Mouse (Mus musculus): ENCODE measurements around the gene Kxd1. TPM values are rescaled to one million over a fixed set of nuclear protein-coding genes. Genes with fewer than 3 reads are reported as not detected.
A peak's percentile ranks its signal among the peaks of the same experiment; 100 is the strongest.

Gene Kxd1
- polyA plus RNA-seq, 1 experiment from 2014 or later = 36.2 TPM

GRCm38 (mm10) chr8:70490880-70491495, 36.8 kb downstream of the Kxd1 start:
- no peak for DNase-seq
- 4% methylated on average over 20 of the region's 20 CpGs for whole genome bisulfite sequencing (ENCODE audit: insufficient replicate concordance)
- ATAC-seq (ENCODE audit: low read depth) = no peak

GRCm38 (mm10) chr8:70490061-70490879, 37.5 kb downstream of the Kxd1 start:
- Histone ChIP-seq H3K27ac (no peak overlapping the region), H3K9me3 (replicated peaks) (no peaks in the 10 kb centered on the region), H3K4me2 (no peak overlapping the region), H3K27me3 (peaks cover 100% of the 10 kb centered on the region), H3K9ac (no peak overlapping the region), H3K4me1 (replicated peaks) (peaks cover 40% of the 10 kb centered on the region), H3K4me3 (replicated peaks) (no peak overlapping the region), H3K36me3 (no peaks in the 10 kb centered on the region)
- DNase-seq (no peak), ATAC-seq (ENCODE audit: low read depth) (no peak)
- WGBS (ENCODE audit: insufficient replicate concordance) = 12% methylated on average over 10 of the region's 10 CpGs

More at GRCm38 (mm10) chr8:70490880-70491495, 36.8 kb downstream of the Kxd1 start:
- Histone ChIP-seq H3K4me2 (no peak overlapping the region), H3K4me3 (replicated peaks) (no peak overlapping the region), H3K9me3 (replicated peaks) (no peaks in the 10 kb centered on the region), H3K9ac (no peak overlapping the region), H3K4me1 (replicated peaks) (peaks cover 47% of the 10 kb centered on the region), H3K27ac (no peak overlapping the region), H3K27me3 (peaks cover 100% of the 10 kb centered on the region), H3K36me3 (no peaks in the 10 kb centered on the region)

DNA sequence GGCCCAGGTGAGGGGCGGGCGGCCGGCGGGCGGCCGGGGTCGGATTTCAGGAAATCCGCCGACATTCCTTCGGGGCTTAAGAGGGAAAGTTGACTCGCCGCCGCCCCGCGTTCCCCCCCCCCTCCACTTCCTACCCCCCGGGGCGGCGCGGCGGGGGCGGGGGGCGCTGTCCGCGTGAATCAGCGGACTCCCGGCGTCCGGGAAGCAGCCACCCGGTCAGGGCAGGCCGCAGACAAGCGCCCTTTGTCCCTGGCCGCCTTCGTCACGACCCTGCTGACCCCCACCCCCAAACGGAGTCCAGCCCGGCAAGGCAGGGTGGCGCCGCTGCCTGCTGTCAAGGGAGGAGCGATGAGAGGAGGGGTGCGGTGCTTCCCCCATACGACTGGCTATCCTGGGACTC, 38.2 kb downstream of the Kxd1 start:
- peak overlapping the region; percentile 39 for H3K4me3 ChIP-seq (replicated peaks)
- no peaks in the 10 kb centered on the region for H3K9me3 ChIP-seq (replicated peaks)
- H3K36me3 ChIP-seq = no peaks in the 10 kb centered on the region
- WGBS (ENCODE audit: insufficient replicate concordance) = 3% methylated on average over 39 of the region's 41 CpGs
- DNase-seq (no peak), ATAC-seq (ENCODE audit: low read depth) (no peak)
- peaks cover 40% of the 10 kb centered on the region for H3K4me1 ChIP-seq (replicated peaks)
- peaks cover 100% of the 10 kb centered on the region for H3K27me3 ChIP-seq
- peak overlapping the region; percentile 50 for H3K4me2 ChIP-seq
- no peak overlapping the region for H3K27ac ChIP-seq
- no peak overlapping the region for H3K9ac ChIP-seq

DNA sequence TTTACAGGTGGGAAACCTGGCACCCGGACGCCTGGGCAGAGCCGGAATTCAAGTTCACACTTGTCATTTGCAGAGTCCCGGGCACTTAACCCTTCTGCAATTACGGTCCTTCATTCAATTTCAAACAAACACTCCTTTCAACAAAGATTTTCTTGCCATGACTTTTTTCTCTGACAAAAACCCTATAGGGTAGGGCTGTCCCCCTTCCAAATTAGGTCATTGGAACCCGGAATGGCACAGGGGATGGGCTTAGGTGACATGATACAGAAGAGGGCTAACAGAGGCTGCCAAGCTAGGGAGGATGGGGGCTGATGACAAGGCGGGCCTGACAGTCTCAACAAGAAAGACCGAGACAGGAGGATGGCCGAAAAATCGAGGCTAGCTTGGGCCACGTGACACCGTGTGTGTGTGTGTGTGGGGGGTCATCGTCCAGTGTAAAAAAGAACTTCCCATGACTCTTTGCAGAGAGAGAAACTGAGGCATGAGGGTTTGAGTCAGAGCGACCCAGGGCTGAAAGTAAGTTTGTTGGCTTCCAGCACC, 38.8 kb downstream of the Kxd1 start:
- Histone ChIP-seq H3K4me1 (replicated peaks) (peaks cover 40% of the 10 kb centered on the region), H3K27ac (no peak overlapping the region)

GRCm38 (mm10) chr8:70487993-70488796, 39.6 kb downstream of the Kxd1 start:
- Histone ChIP-seq H3K4me2 (peak overlapping the region; percentile 55), H3K4me3 (replicated peaks) (peak overlapping the region; percentile 38), H3K9me3 (replicated peaks) (no peaks in the 10 kb centered on the region), H3K27me3 (peaks cover 100% of the 10 kb centered on the region), H3K9ac (no peak overlapping the region; the same call in 1 of the 2 replicates), H3K27ac (no peak overlapping the region), H3K4me1 (replicated peaks) (peaks cover 34% of the 10 kb centered on the region), H3K36me3 (no peaks in the 10 kb centered on the region)
- WGBS (ENCODE audit: insufficient replicate concordance) = 4% methylated on average over 55 of the region's 55 CpGs
- ATAC-seq (ENCODE audit: low read depth) (peak; percentile 40; the same call in 1 of the 2 replicates), DNase-seq (no peak)

More for the DNA sequence above, 38.8 kb downstream of the Kxd1 start:
- Histone ChIP-seq H3K4me2 (peak overlapping the region; percentile 55), H3K9me3 (replicated peaks) (no peaks in the 10 kb centered on the region), H3K4me3 (replicated peaks) (peak overlapping the region; percentile 39), H3K9ac (no peak overlapping the region), H3K36me3 (no peaks in the 10 kb centered on the region), H3K27me3 (peaks cover 100% of the 10 kb centered on the region)
- no peak for DNase-seq
- 3% methylated on average over 14 of the region's 14 CpGs for WGBS (ENCODE audit: insufficient replicate concordance)
- no peak for ATAC-seq (ENCODE audit: low read depth)

DNA sequence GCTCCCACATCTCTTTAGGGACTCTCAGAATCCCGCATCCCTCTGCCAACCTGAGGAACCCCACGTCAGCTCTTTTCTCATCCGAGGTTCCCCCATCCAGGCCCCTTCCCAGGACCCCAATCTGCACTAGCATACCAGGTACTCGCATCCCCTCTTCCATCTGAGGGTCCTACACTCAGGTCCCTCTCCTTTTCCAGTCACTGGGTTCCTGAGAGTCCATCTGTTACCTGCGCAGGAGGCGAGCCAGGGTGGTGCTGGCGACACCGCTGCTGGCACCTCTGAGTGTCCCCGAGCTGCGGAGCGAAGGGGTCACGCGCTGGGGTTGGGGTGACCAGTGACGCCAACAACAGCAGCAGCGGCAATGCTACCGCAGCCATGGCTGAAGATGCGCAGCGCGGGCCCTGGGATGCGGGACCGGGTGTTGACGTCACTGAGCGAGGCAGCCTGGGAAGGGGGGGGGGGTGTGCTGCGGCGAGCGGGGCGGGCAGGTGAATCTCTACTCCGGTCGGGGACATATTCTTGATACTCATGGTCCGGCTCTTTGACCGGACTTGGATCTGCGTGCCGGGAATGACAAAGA, 40.7 kb downstream of the Kxd1 start, which contains the start of gene Tmem59l:
TSS of gene Tmem59l (minus strand) at position 418 of the 580 bp plus-strand sequence.
- Histone ChIP-seq H3K27ac (no peak within 1 kb of the TSS), H3K36me3 (no peaks in the 10 kb centered on the region), H3K4me2 (peak within 1 kb of the TSS; percentile 55), H3K4me3 (replicated peaks) (peak within 1 kb of the TSS; percentile 38), H3K27me3 (peaks cover 100% of the 10 kb centered on the region), H3K9ac (no peak within 1 kb of the TSS), H3K9me3 (replicated peaks) (no peaks in the 10 kb centered on the region), H3K4me1 (replicated peaks) (peaks cover 23% of the 10 kb centered on the region)
- DNase-seq = no peak
- 15% methylated on average over 33 of the region's 33 CpGs for WGBS (ENCODE audit: insufficient replicate concordance)
- no peak for ATAC-seq (ENCODE audit: low read depth)

DNA sequence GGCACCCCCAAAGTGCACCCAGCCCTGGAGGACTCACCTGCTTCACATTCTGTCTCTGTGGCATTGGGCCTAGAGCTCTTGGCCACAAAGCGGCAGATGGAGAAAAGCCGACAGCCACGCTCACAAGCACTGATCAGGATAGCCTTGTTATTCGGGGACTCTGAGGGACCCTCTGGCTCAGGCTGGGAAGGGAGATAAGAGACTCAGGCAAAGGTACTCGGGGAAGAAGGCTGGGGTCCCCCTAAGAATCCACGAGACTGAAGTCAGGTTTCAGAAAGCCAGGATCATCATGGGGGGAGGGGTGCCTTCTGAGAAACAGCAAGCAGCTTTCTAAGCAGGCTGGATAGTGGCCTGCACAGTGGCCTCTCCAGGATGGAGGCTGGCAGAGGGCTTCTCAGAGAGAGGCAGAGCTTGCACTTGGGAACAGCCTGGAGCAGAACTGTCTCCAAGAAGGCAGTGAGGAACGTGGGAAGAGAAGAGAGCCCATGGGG, 41.5 kb downstream of the Kxd1 start:
- Histone ChIP-seq H3K27ac (no peak overlapping the region), H3K27me3 (peaks cover 100% of the 10 kb centered on the region), H3K4me2 (no peak overlapping the region), H3K4me3 (replicated peaks) (no peak overlapping the region), H3K9ac (no peak overlapping the region), H3K9me3 (replicated peaks) (no peaks in the 10 kb centered on the region), H3K4me1 (replicated peaks) (peaks cover 21% of the 10 kb centered on the region), H3K36me3 (no peaks in the 10 kb centered on the region)
- DNase-seq (no peak), ATAC-seq (ENCODE audit: low read depth) (no peak)
- WGBS (ENCODE audit: insufficient replicate concordance) = 47% methylated on average over 7 of the region's 7 CpGs

DNA sequence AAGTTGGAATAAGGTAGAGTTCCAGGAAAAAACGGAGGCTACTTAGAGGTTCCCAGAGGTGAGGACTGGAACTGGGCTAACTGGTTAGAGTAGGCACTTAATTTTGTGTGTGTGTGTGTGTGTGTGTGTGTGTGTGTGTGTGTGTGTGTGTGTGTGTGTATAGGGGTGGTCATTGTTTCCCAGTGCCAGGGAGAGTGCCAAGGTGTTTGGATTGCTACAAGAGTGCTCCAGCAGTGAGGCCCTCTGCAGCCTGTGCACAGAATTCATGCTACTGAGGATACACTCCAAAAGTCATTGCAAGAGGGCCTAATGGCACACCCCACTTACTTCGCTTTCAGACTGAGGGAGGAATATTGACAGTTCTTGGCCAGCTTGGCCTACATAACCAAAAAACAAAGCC, 44.8 kb downstream of the Kxd1 start:
- Histone ChIP-seq H3K36me3 (no peaks in the 10 kb centered on the region), H3K9me3 (replicated peaks) (no peaks in the 10 kb centered on the region), H3K4me1 (replicated peaks) (peaks cover 14% of the 10 kb centered on the region), H3K4me2 (no peak overlapping the region), H3K27me3 (peaks cover 98% of the 10 kb centered on the region), H3K27ac (no peak overlapping the region), H3K4me3 (replicated peaks) (no peak overlapping the region), H3K9ac (no peak overlapping the region)
- ATAC-seq (ENCODE audit: low read depth) = no peak
- WGBS (ENCODE audit: insufficient replicate concordance) = 63% methylated on average over 2 of the region's 2 CpGs
- no peak for DNase-seq

- H3K4me3 ChIP-seq (replicated peaks) = no peak overlapping the region
- no peak overlapping the region for H3K9ac ChIP-seq
- no peaks in the 10 kb centered on the region for H3K9me3 ChIP-seq (replicated peaks)
- ATAC-seq (ENCODE audit: low read depth) (no peak), DNase-seq (no peak)
- 58% methylated on average over 3 of the region's 3 CpGs for WGBS (ENCODE audit: insufficient replicate concordance)
- no peak overlapping the region for H3K27ac ChIP-seq
- H3K4me1 ChIP-seq (replicated peaks) = peaks cover 22% of the 10 kb centered on the region
- H3K36me3 ChIP-seq = no peaks in the 10 kb centered on the region
- H3K4me2 ChIP-seq = no peak overlapping the region
- H3K27me3 ChIP-seq = peaks cover 89% of the 10 kb centered on the region
Observed at GRCm38 (mm10) chr8:70481908-70482307, 45.8 kb downstream of the Kxd1 start.

DNA sequence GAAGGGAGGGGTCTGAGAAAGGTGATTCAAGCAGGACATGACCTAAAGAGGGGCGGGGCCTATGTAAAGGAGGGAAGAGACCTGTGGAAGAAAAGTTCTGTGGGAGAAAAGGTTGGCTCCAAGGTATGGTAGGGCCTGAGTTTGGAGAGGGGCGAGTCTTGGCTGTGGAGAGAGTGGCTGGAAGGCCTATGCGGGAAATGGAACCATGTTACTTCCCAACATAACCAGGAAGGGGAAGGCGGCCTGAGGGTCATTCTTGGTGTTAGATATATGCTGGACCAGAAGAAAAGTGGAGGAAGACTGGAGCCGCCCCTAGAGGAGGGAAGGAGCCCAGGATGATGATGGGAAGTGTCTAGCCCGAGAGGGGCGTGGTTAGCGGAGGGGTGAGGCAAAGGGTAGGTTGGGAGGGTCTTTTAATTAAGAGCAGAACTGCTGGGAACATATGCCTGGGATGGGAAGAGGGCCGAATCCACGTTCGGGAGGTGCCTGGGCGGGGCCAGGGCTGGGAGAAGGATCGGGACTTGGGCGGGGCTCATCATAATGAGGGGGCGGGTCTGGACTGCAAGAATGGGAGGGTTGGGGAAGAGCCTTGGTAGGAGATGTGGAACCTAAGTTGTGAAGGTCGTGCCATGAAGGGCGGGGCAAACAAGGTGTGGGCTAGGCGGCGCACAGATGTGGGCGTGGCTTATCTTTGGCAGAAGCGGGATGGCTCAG, 50.3 kb downstream of the Kxd1 start:
- Histone ChIP-seq H3K9me3 (replicated peaks) (no peaks in the 10 kb centered on the region), H3K4me1 (replicated peaks) (peaks cover 42% of the 10 kb centered on the region), H3K4me2 (peak overlapping the region; percentile 87), H3K9ac (peak overlapping the region; percentile 59), H3K4me3 (replicated peaks) (peak overlapping the region; percentile 79), H3K27ac (peak overlapping the region; percentile 87), H3K36me3 (peaks cover 8% of the 10 kb centered on the region), H3K27me3 (peaks cover 44% of the 10 kb centered on the region)
- WGBS (ENCODE audit: insufficient replicate concordance) = under 1% methylated on average over 21 of the region's 21 CpGs
- DNase-seq (peak; percentile 79), ATAC-seq (ENCODE audit: low read depth) (peak; percentile 60)

Data from liver, embryonic 13.5 days (tissue).